Mouse (Mus musculus): ENCODE results near the gene Casp14. TPM values are rescaled to one million over a fixed set of nuclear protein-coding genes. Genes with fewer than 3 reads are reported as not detected.
"Not testable (repeated sequence)": the region's sequence is repeated elsewhere in the genome, so short reads cannot be mapped to it uniquely, and the experiment has no call there.

The Casp14 gene
- polyA plus RNA-seq, 3 experiments from 2014 or later: not detected

DNA sequence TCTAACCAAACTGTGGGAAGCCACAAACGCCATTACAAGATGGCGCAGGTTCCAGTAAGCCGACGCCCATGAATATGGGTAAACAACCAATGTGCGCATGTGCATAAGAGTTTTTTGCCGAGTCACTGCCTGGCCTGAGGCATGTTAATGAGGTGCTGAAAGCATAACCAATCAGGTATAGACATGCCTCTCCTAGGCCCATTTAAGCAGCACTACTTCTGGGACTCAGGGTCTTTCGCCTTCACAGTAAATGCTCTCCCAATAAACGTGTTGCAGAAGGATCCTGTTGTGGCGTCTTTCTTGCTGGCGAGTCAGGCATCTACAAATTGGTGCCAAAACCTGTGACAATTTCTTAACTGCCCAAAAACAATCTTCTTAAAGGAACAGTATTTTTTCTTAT lies 51.4 kb downstream of the Casp14 start:
- ATAC-seq: not testable (repeated sequence)

DNA sequence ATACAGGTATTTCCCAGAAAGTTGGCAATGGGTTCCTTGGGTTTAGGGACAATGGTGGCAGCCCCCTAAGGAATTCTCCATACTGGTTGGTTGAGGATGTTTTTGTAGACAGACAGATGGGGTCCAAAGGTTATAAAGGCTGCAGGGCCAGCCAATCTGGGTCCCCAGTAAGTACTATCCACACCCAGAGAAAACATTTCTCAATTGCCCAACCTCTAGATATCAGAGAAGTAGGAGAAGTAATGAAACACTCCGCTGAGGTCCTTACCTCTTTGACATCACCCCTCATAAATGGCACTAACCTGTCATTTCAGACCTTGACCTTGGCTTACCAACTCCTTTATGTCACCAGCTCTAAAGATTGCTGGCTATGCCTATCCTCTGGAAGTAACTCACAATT lies 53.5 kb downstream of the Casp14 start:
- ATAC-seq: no peak

Other genes starting within 250 kb of the Casp14 start
- not detected for gene Olfr1358, start 200.9 kb downstream of the Casp14 start, polyA plus RNA-seq (2017; shearing (Covaris generic))
- gene Ilvbl, start 143.9 kb downstream of the Casp14 start, polyA plus RNA-seq (2017; shearing (Covaris generic)): 10 to 100 TPM; 52.8 to 69.0 (median 58.9) TPM
- gene Syde1, start 126.3 kb downstream of the Casp14 start, polyA plus RNA-seq (2017; shearing (Covaris generic)): under 1 TPM in 2 of 3 experiments, not detected in 1; 0.60 to 0.83 TPM
- not detected for gene Olfr1357, start 100.2 kb downstream of the Casp14 start, polyA plus RNA-seq (2017; shearing (Covaris generic))
- not detected for gene Ccdc105, start 34.8 kb upstream of the Casp14 start, polyA plus RNA-seq (2017; shearing (Covaris generic))
- gene Slc1a6, start 62.2 kb upstream of the Casp14 start, polyA plus RNA-seq (2017; shearing (Covaris generic)): not detected
- gene Olfr1356, start 133.9 kb upstream of the Casp14 start, polyA plus RNA-seq (2017; shearing (Covaris generic)): not detected
- gene Olfr1355, start 157.2 kb upstream of the Casp14 start, polyA plus RNA-seq (2017; shearing (Covaris generic)): not detected
- gene Olfr1354, start 194.9 kb upstream of the Casp14 start, polyA plus RNA-seq (2017; shearing (Covaris generic)): not detected
- not detected for gene Olfr8, start 232.3 kb upstream of the Casp14 start, polyA plus RNA-seq (2017; shearing (Covaris generic))
- gene Olfr1353, start 245.0 kb upstream of the Casp14 start, polyA plus RNA-seq (2017; shearing (Covaris generic)): not detected

Measured in inflammation-experienced regulatory T-cells, adult 6 months (primary cell).